Mouse (Mus musculus): ENCODE data around the gene Suds3. TPM values are rescaled to one million over a fixed set of nuclear protein-coding genes. Genes with fewer than 3 reads are reported as not detected.

Suds3 gene
- total RNA-seq (2012; rRNA removed), result 58.7 and 61.6 TPM in 2 replicates

- peaks cover 8% of the 10 kb centered on the region for H3K36me3 ChIP-seq (ENCODE audit: control insufficient read depth, insufficient read depth, low read length, poor library complexity, severe bottlenecking)
- H3K4me3 ChIP-seq (ENCODE audit: insufficient read depth in 1 of 2, low read depth in 1 of 2, low read length in 2 of 2, poor library complexity in 1 of 2, severe bottlenecking in 1 of 2), result peak within 1 kb of the TSS; percentile 81 to 91
- DNase-seq (ENCODE audit: low read depth, low spot score), result peak; percentile 79
- H3K9me3 ChIP-seq (ENCODE audit: control insufficient read depth, insufficient read depth, low read depth, low read length), result no peaks in the 10 kb centered on the region
- peak within 1 kb of the TSS; percentile 83 for H3K27ac ChIP-seq (ENCODE audit: insufficient read depth, low read depth, low read length, poor library complexity, severe bottlenecking)
- TF ChIP-seq CHD2 (IDR thresholded peaks at IDR 0.05; ENCODE audit: low read depth, low read length) (no peak), HCFC1 (IDR thresholded peaks at IDR 0.05; ENCODE audit: borderline replicate concordance, insufficient read depth, low read length) (peak; percentile 80), ZC3H11A (IDR thresholded peaks at IDR 0.05; ENCODE audit: borderline replicate concordance, low read depth, low read length) (peak; percentile 42; the same call in 1 of the 2 replicates)
- in situ Hi-C loops (cut with MboI; ENCODE audit: low sequenced_read_pairs in 2 of 2, unreplicated experiment in 2 of 2), result no loop called here
- peaks cover 5 to 7% of the 10 kb centered on the region in 2 experiments; a peak in 3 of 4 replicates for H3K4me1 ChIP-seq (ENCODE audit: control insufficient read depth in 2 of 2, insufficient read depth in 2 of 2, low read length in 2 of 2, poor library complexity in 1 of 2)
- H3K9ac ChIP-seq (ENCODE audit: insufficient read depth, low read depth, low read length, poor library complexity, severe bottlenecking), result peak within 1 kb of the TSS; percentile 89
Measured at GRCm38 (mm10) chr5:117115836-117116366, at the start of gene Suds3. Suds3 (minus strand) TSS chr5:117116113.

GRCm38 (mm10) chr5:117164923-117165322, 49.0 kb upstream of the Suds3 start:
- TF ChIP-seq HCFC1 (IDR thresholded peaks at IDR 0.05; ENCODE audit: borderline replicate concordance, insufficient read depth, low read length) (no peak), MAFK (IDR thresholded peaks at IDR 0.05; ENCODE audit: insufficient read depth, low read depth, low read length) (no peak), ZC3H11A (IDR thresholded peaks at IDR 0.05; ENCODE audit: borderline replicate concordance, low read depth, low read length) (no peak), CHD2 (IDR thresholded peaks at IDR 0.05; ENCODE audit: low read depth, low read length) (no peak), ZNF384 (IDR thresholded peaks at IDR 0.05; ENCODE audit: low read depth, low read length) (no peak)
- Histone ChIP-seq H3K9me3 (ENCODE audit: control insufficient read depth, insufficient read depth, low read depth, low read length) (no peaks in the 10 kb centered on the region), H3K36me3 (ENCODE audit: control insufficient read depth, insufficient read depth, low read length, poor library complexity, severe bottlenecking) (peaks cover 5% of the 10 kb centered on the region; the same call in 1 of the 2 replicates), H3K27ac (ENCODE audit: insufficient read depth, low read depth, low read length, poor library complexity, severe bottlenecking) (no peak overlapping the region), H3K4me1 (ENCODE audit: control insufficient read depth in 2 of 2, insufficient read depth in 2 of 2, low read length in 2 of 2, poor library complexity in 1 of 2) (peaks cover 0 to 2% of the 10 kb centered on the region in 2 experiments; a peak in 1 of 4 replicates), H3K9ac (ENCODE audit: insufficient read depth, low read depth, low read length, poor library complexity, severe bottlenecking) (no peak overlapping the region), H3K4me3 (ENCODE audit: insufficient read depth in 1 of 2, low read depth in 1 of 2, low read length in 2 of 2, poor library complexity in 1 of 2, severe bottlenecking in 1 of 2) (no peak overlapping the region)
- no peak for DNase-seq (ENCODE audit: low read depth, low spot score)
- in situ Hi-C loops (cut with MboI; ENCODE audit: low sequenced_read_pairs in 2 of 2, unreplicated experiment in 2 of 2), result no loop called here

- peaks cover 0 to 2% of the 10 kb centered on the region in 2 experiments; a peak in 1 of 4 replicates for H3K4me1 ChIP-seq (ENCODE audit: control insufficient read depth in 2 of 2, insufficient read depth in 2 of 2, low read length in 2 of 2, poor library complexity in 1 of 2)
- H3K4me3 ChIP-seq (ENCODE audit: insufficient read depth in 1 of 2, low read depth in 1 of 2, low read length in 2 of 2, poor library complexity in 1 of 2, severe bottlenecking in 1 of 2), result no peak overlapping the region
- TF ChIP-seq MAFK (IDR thresholded peaks at IDR 0.05; ENCODE audit: insufficient read depth, low read depth, low read length) (no peak), ZC3H11A (IDR thresholded peaks at IDR 0.05; ENCODE audit: borderline replicate concordance, low read depth, low read length) (no peak), CHD2 (IDR thresholded peaks at IDR 0.05; ENCODE audit: low read depth, low read length) (no peak), ZNF384 (IDR thresholded peaks at IDR 0.05; ENCODE audit: low read depth, low read length) (no peak), HCFC1 (IDR thresholded peaks at IDR 0.05; ENCODE audit: borderline replicate concordance, insufficient read depth, low read length) (no peak)
- no peak for DNase-seq (ENCODE audit: low read depth, low spot score)
- peaks cover 5% of the 10 kb centered on the region; the same call in 1 of the 2 replicates for H3K36me3 ChIP-seq (ENCODE audit: control insufficient read depth, insufficient read depth, low read length, poor library complexity, severe bottlenecking)
- H3K27ac ChIP-seq (ENCODE audit: insufficient read depth, low read depth, low read length, poor library complexity, severe bottlenecking), result no peak overlapping the region
- in situ Hi-C loops (cut with MboI; ENCODE audit: low sequenced_read_pairs in 2 of 2, unreplicated experiment in 2 of 2), result no loop called here
- no peaks in the 10 kb centered on the region for H3K9me3 ChIP-seq (ENCODE audit: control insufficient read depth, insufficient read depth, low read depth, low read length)
- H3K9ac ChIP-seq (ENCODE audit: insufficient read depth, low read depth, low read length, poor library complexity, severe bottlenecking), result no peak overlapping the region
Measured at GRCm38 (mm10) chr5:117164516-117164915, 48.6 kb upstream of the Suds3 start.

- Histone ChIP-seq H3K27ac (ENCODE audit: insufficient read depth, low read depth, low read length, poor library complexity, severe bottlenecking) (peak overlapping the region; percentile 3; the same call in 1 of the 2 replicates), H3K4me3 (ENCODE audit: insufficient read depth in 1 of 2, low read depth in 1 of 2, low read length in 2 of 2, poor library complexity in 1 of 2, severe bottlenecking in 1 of 2) (no peak overlapping the region), H3K9me3 (ENCODE audit: control insufficient read depth, insufficient read depth, low read depth, low read length) (no peaks in the 10 kb centered on the region), H3K36me3 (ENCODE audit: control insufficient read depth, insufficient read depth, low read length, poor library complexity, severe bottlenecking) (peaks cover 5% of the 10 kb centered on the region; the same call in 1 of the 2 replicates), H3K4me1 (ENCODE audit: control insufficient read depth in 2 of 2, insufficient read depth in 2 of 2, low read length in 2 of 2, poor library complexity in 1 of 2) (peaks cover 0 to 2% of the 10 kb centered on the region in 2 experiments; a peak in 1 of 4 replicates), H3K9ac (ENCODE audit: insufficient read depth, low read depth, low read length, poor library complexity, severe bottlenecking) (no peak overlapping the region)
- no peak for TF ChIP-seq MAFK (IDR thresholded peaks at IDR 0.05; ENCODE audit: insufficient read depth, low read depth, low read length)
- no peak for TF ChIP-seq ZC3H11A (IDR thresholded peaks at IDR 0.05; ENCODE audit: borderline replicate concordance, low read depth, low read length)
- TF ChIP-seq CHD2 (IDR thresholded peaks at IDR 0.05; ENCODE audit: low read depth, low read length), result no peak
- no peak for TF ChIP-seq ZNF384 (IDR thresholded peaks at IDR 0.05; ENCODE audit: low read depth, low read length)
- no peak for TF ChIP-seq HCFC1 (IDR thresholded peaks at IDR 0.05; ENCODE audit: borderline replicate concordance, insufficient read depth, low read length)
- in situ Hi-C loops (cut with MboI; ENCODE audit: low sequenced_read_pairs in 2 of 2, unreplicated experiment in 2 of 2), result no loop called here
- no peak for DNase-seq (ENCODE audit: low read depth, low spot score)
Measured at GRCm38 (mm10) chr5:117163790-117164189, 47.9 kb upstream of the Suds3 start.
